In the genomic region with DNA sequence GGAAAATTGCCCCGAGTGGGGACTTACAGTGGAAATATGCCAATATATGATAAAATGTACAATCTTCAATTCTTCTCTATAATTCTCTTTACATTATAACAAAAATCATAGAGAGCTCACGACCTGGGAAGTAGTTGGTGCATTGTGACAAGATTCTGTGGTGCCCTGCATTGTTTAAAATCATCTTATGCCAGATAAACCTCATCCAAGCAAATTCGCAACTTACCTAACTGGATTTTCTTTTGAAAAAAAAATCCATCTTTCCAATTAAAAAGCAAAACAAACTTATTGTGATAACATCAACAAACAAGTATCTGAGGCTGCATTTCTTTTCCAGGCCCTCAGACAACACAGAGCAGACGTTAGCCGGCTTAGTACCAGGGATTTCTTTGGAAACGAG, we compare ENCODE assay signal across 28 mouse cellular contexts. TPM values are rescaled to one million over a fixed set of nuclear protein-coding genes. Genes with fewer than 3 reads are reported as not detected.
A peak's percentile ranks its signal among the peaks of the same experiment; 100 is the strongest.
DNase-seq lines count a peak whose midpoint lies in the region; ATAC-seq lines count a peak whose summit lies in the region.
"Had no signal": no experiment of that assay in that cellular context is flagged by ENCODE, and none has a peak within 500 bp of the region (broad histone marks: within the 10 kb centered on the region; RNA-seq: fewer than 3 reads in every experiment).

No protein-coding gene starts in this region.

- H3K4me2 ChIP-seq in liver, embryonic 12.5 days, result no peak overlapping the region
- no peak overlapping the region for H3K4me2 ChIP-seq in liver, embryonic 11.5 days
- H3K4me2 ChIP-seq: embryonic facial prominence, embryonic 13.5 days; forebrain, embryonic 15.5 days; heart, embryonic 12.5 days; hindbrain, embryonic 12.5 days; limb, embryonic 13.5 days; neural tube, embryonic 12.5 days had no signal

- DNase-seq in liver, embryonic 11.5 days (ENCODE audit: low spot score), result no peak
- DNase-seq in 416B (ENCODE audit: low read depth), result peak; percentile 45
- peak; percentile 31 for DNase-seq in CD4-positive helper T cell, adult 2 months (ENCODE audit: low read depth, low spot score)
- DNase-seq in induced T-regulatory cell, adult 2 months (ENCODE audit: low read depth), result peak; percentile 67
- DNase-seq in cerebellum, adult 9-11 months, result no peak
- DNase-seq in adrenal gland, postnatal 25 days, result no peak
- no peak for DNase-seq in layer of hippocampus, postnatal 36 days
- DNase-seq: adrenal gland, adult 2 months; cerebellum, adult 11-12 months; cerebellum, postnatal 10 days; heart, adult 2 months; heart, postnatal 14 days; kidney, postnatal 36 days; lung, postnatal 4 days; right cerebral cortex, adult 18-20 months had no signal

- 65% methylated on average over 6 of the region's 6 CpGs for WGBS in liver, embryonic 12.5 days (ENCODE audit: insufficient replicate concordance)
- WGBS in liver, embryonic 11.5 days, result 74% methylated on average over 6 of the region's 6 CpGs

- no peak for ATAC-seq in liver, embryonic 12.5 days
- ATAC-seq in liver, embryonic 11.5 days (replicated peaks; ENCODE audit: low FRiP score), result no peak
- ATAC-seq: forebrain, embryonic 15.5 days; intestine, postnatal 0 days had no signal

- H3K9me3 ChIP-seq in liver, embryonic 12.5 days (replicated peaks), result no peaks in the 10 kb centered on the region
- no peaks in the 10 kb centered on the region for H3K9me3 ChIP-seq in liver, embryonic 11.5 days (ENCODE audit: control insufficient read depth, low read length)
- H3K9me3 ChIP-seq: embryonic facial prominence, embryonic 13.5 days; forebrain, embryonic 10.5 days; forebrain, embryonic 15.5 days; heart, embryonic 12.5 days; hindbrain, embryonic 12.5 days; limb, embryonic 13.5 days; midbrain, embryonic 10.5 days; neural tube, embryonic 12.5 days had no signal

- H3K27ac ChIP-seq in liver, embryonic 12.5 days, result no peak overlapping the region
- H3K27ac ChIP-seq in liver, embryonic 11.5 days (ENCODE audit: low read depth, low read length), result no peak overlapping the region
- H3K27ac ChIP-seq: embryonic facial prominence, embryonic 13.5 days; forebrain, embryonic 10.5 days; forebrain, embryonic 15.5 days; heart, adult 2 months; hindbrain, embryonic 12.5 days; layer of hippocampus, adult 2 months; limb, embryonic 13.5 days; liver, embryonic 14.5 days; midbrain, embryonic 10.5 days; neural tube, embryonic 12.5 days had no signal

- H3K36me3 ChIP-seq in liver, embryonic 12.5 days, result no peaks in the 10 kb centered on the region
- no peaks in the 10 kb centered on the region for H3K36me3 ChIP-seq in liver, embryonic 11.5 days (ENCODE audit: control insufficient read depth, insufficient read depth, low read length)
- H3K36me3 ChIP-seq: embryonic facial prominence, embryonic 13.5 days; forebrain, embryonic 10.5 days; forebrain, embryonic 15.5 days; heart, embryonic 12.5 days; hindbrain, embryonic 12.5 days; limb, embryonic 13.5 days; midbrain, embryonic 10.5 days; neural tube, embryonic 12.5 days had no signal

- H3K4me1 ChIP-seq in liver, embryonic 12.5 days, result no peaks in the 10 kb centered on the region
- H3K4me1 ChIP-seq in liver, embryonic 11.5 days (replicated peaks; ENCODE audit: control insufficient read depth, insufficient read depth, low read length), result no peaks in the 10 kb centered on the region
- H3K4me1 ChIP-seq: embryonic facial prominence, embryonic 13.5 days; forebrain, embryonic 10.5 days; forebrain, embryonic 15.5 days; heart, embryonic 12.5 days; hindbrain, embryonic 12.5 days; limb, embryonic 13.5 days; midbrain, embryonic 10.5 days; neural tube, embryonic 12.5 days had no signal

- H3K9ac ChIP-seq in liver, embryonic 12.5 days, result no peak overlapping the region
- H3K9ac ChIP-seq in liver, embryonic 11.5 days (ENCODE audit: low read depth, low read length), result no peak overlapping the region
- H3K9ac ChIP-seq: embryonic facial prominence, embryonic 13.5 days; forebrain, embryonic 15.5 days; heart, embryonic 12.5 days; hindbrain, embryonic 12.5 days; limb, embryonic 13.5 days; liver, embryonic 14.5 days; neural tube, embryonic 12.5 days had no signal

- H3K4me3 ChIP-seq in liver, embryonic 12.5 days, result peak overlapping the region; percentile 25
- H3K4me3 ChIP-seq in liver, embryonic 11.5 days (ENCODE audit: low read depth, low read length), result no peak overlapping the region
- H3K4me3 ChIP-seq: embryonic facial prominence, embryonic 13.5 days; forebrain, embryonic 10.5 days; forebrain, embryonic 15.5 days; heart, adult 2 months; heart, embryonic 12.5 days; hindbrain, embryonic 12.5 days; layer of hippocampus, adult 2 months; limb, embryonic 13.5 days; midbrain, embryonic 10.5 days; myocyte; neural tube, embryonic 12.5 days had no signal

- H3K27me3 ChIP-seq in liver, embryonic 12.5 days (replicated peaks), result no peaks in the 10 kb centered on the region
- H3K27me3 ChIP-seq in liver, embryonic 11.5 days (replicated peaks; ENCODE audit: control insufficient read depth, insufficient read depth, low read length), result no peaks in the 10 kb centered on the region
- H3K27me3 ChIP-seq: embryonic facial prominence, embryonic 13.5 days; forebrain, embryonic 15.5 days; heart, embryonic 12.5 days; hindbrain, embryonic 12.5 days; limb, embryonic 13.5 days; neural tube, embryonic 12.5 days had no signal

RNA-seq across cellular contexts. Expression of gene Ptprc, which starts 1.8 kb away (rescaled TPM):
- 5.8 and 6.0 TPM in 2 replicates for polyA plus RNA-seq in liver, embryonic 12.5 days (2016; fragmentation: Nextera tagmentation; extraction: Ambion mirVana)
- 5.4 and 6.4 TPM in 2 replicates for polyA plus RNA-seq in liver, embryonic 11.5 days (2014; fragmentation: Nextera tagmentation; extraction: Ambion mirVana)
- total RNA-seq in adrenal gland, postnatal 25 days (2021), result 5.3 and 5.7 TPM in 2 replicates
- 1 to 10 TPM; 1.8 to 3.8 TPM for total RNA-seq in layer of hippocampus, postnatal 36 days (2021)
- polyA plus RNA-seq: myocyte had no signal

Comparison
In these comparisons a context has a peak if more than half of its experiments do, and no peak if none do; other contexts are left out.
1. DNase-seq: peak in 416B (single experiment), CD4-positive helper T cell, adult 2 months (single experiment) and induced T-regulatory cell, adult 2 months (single experiment); none in liver, embryonic 11.5 days (single experiment), cerebellum, adult 9-11 months (single experiment), adrenal gland, postnatal 25 days (single experiment) and layer of hippocampus, postnatal 36 days (0 of 2).